Mouse (Mus musculus) hindbrain, embryonic 16.5 days (tissue): ENCODE results near the gene Prkaa2. TPM values are rescaled to one million over a fixed set of nuclear protein-coding genes. Genes with fewer than 3 reads are reported as not detected.

Experiments used
- ATAC-seq: fragments of 200-750 bp; cut with Nextera tagmentation; 2 replicates; pipeline ENCODE4 v1.8.0; 2017; ENCODE audit warnings: moderate TSS enrichment, moderate library complexity
- H3K27ac ChIP-seq: fragments of 300-500 bp; sonication (generic); 2 replicates; pipeline ENCODE4 v1.5.1; 2014; ENCODE audit warnings: low read depth, mild to moderate bottlenecking, control low read depth, low read length, moderate library complexity
- H3K27me3 ChIP-seq: fragments of 300-500 bp; sonication (generic); replicated peaks from 2 replicates; pipeline ENCODE4 v1.6.1; 2014; ENCODE audit warnings: low read length; ENCODE audit not compliant: control insufficient read depth, insufficient read depth
- H3K36me3 ChIP-seq: fragments of 300-500 bp; sonication (generic); 2 replicates; pipeline ENCODE4 v1.6.1; 2014; ENCODE audit warnings: mild to moderate bottlenecking, low read length, moderate library complexity, mixed read lengths; ENCODE audit not compliant: control insufficient read depth, insufficient read depth
- H3K4me1 ChIP-seq: fragments of 300-500 bp; sonication (generic); 2 replicates; pipeline ENCODE4 v1.6.1; 2014; ENCODE audit warnings: low read depth, low read length; ENCODE audit not compliant: control insufficient read depth, insufficient read depth
- H3K4me2 ChIP-seq: fragments of 300-500 bp; sonication (generic); 2 replicates; pipeline ENCODE4 v1.6.1; 2014; ENCODE audit warnings: mild to moderate bottlenecking, low read length, control low read depth, moderate library complexity
- H3K4me3 ChIP-seq: fragments of 300-500 bp; sonication (generic); 2 replicates; pipeline ENCODE4 v1.5.1; 2014; ENCODE audit warnings: mild to moderate bottlenecking, low read length, control low read depth, moderate library complexity
- H3K9ac ChIP-seq: fragments of 300-500 bp; sonication (generic); 2 replicates; pipeline ENCODE4 v1.6.1; 2014; ENCODE audit warnings: low read depth, mild to moderate bottlenecking, control low read depth, low read length, moderate library complexity
- H3K9me3 ChIP-seq: fragments of 300-500 bp; sonication (generic); 2 replicates; pipeline ENCODE4 v1.6.1; 2014; ENCODE audit warnings: mild to moderate bottlenecking, low read length, moderate library complexity; ENCODE audit not compliant: control insufficient read depth
- WGBS: fragments of 180-500 bp; shearing (Covaris S2); extraction: QIAGEN DNeasy Blood & Tissue Kit; methylation state at CpG from one replicate; pipeline ENCODE4 v1.1.7; 2014; 5-methylcytosine and 5-hydroxymethylcytosine counted together
- polyA plus RNA-seq: library from polyadenylated mRNA; unstranded; fragments of >200 nt; fragmentation: Nextera tagmentation; extraction: Ambion mirVana; gene quantifications from 2 replicates; pipeline ENCODE4 v1.2.1, GENCODE M21; 2015

Gene Prkaa2
- polyA plus RNA-seq, result 13.5 and 15.1 TPM in 2 replicates

- Histone ChIP-seq H3K9me3 (no peaks in the 10 kb centered on the region), H3K4me1 (peaks cover 13% of the 10 kb centered on the region), H3K9ac (peak within 1 kb of the TSS; percentile 94), H3K4me3 (peak within 1 kb of the TSS; percentile 89), H3K36me3 (no peaks in the 10 kb centered on the region), H3K27me3 (no peaks in the 10 kb centered on the region), H3K27ac (peak within 1 kb of the TSS; percentile 91), H3K4me2 (peak within 1 kb of the TSS; percentile 66)
- under 1% methylated on average over 76 of the region's 80 CpGs for WGBS
- peak; percentile 91 for ATAC-seq
Observed at GRCm38 (mm10) chr4:105109199-105109989, at the start of gene Prkaa2. Gene Prkaa2, minus strand, starts transcription at chr4:105109890.

- Histone ChIP-seq H3K4me2 (peak overlapping the region; percentile 94), H3K36me3 (no peaks in the 10 kb centered on the region), H3K27ac (peak overlapping the region; percentile 1; the same call in 1 of the 2 replicates), H3K4me3 (peak overlapping the region; percentile 83), H3K27me3 (no peaks in the 10 kb centered on the region), H3K4me1 (peaks cover 7% of the 10 kb centered on the region; the same call in 1 of the 2 replicates), H3K9ac (peak overlapping the region; percentile 86), H3K9me3 (no peaks in the 10 kb centered on the region)
- 17% methylated on average over 6 of the region's 6 CpGs for WGBS
- no peak for ATAC-seq
Observed at GRCm38 (mm10) chr4:105159531-105159870, 49.8 kb upstream of the Prkaa2 start.

GRCm38 (mm10) chr4:105158651-105159530 is 49.2 kb upstream of the Prkaa2 start:
- H3K4me3 ChIP-seq, result peak overlapping the region; percentile 83
- H3K9ac ChIP-seq, result peak overlapping the region; percentile 86
- H3K36me3 ChIP-seq, result no peaks in the 10 kb centered on the region
- WGBS, result under 1% methylated on average over 18 of the region's 18 CpGs
- H3K4me1 ChIP-seq, result peaks cover 7% of the 10 kb centered on the region; the same call in 1 of the 2 replicates
- H3K4me2 ChIP-seq, result peak overlapping the region; percentile 94
- ATAC-seq, result no peak
- no peaks in the 10 kb centered on the region for H3K9me3 ChIP-seq
- H3K27me3 ChIP-seq, result no peaks in the 10 kb centered on the region
- peak overlapping the region; percentile 91 for H3K27ac ChIP-seq

- no peaks in the 10 kb centered on the region for H3K36me3 ChIP-seq
- H3K4me2 ChIP-seq, result peak overlapping the region; percentile 94
- peaks cover 7% of the 10 kb centered on the region; the same call in 1 of the 2 replicates for H3K4me1 ChIP-seq
- WGBS, result 0% methylated on average over 26 of the region's 26 CpGs
- H3K4me3 ChIP-seq, result peak overlapping the region; percentile 83
- H3K27me3 ChIP-seq, result no peaks in the 10 kb centered on the region
- H3K27ac ChIP-seq, result peak overlapping the region; percentile 91
- peak; percentile 82 for ATAC-seq
- H3K9me3 ChIP-seq, result no peaks in the 10 kb centered on the region
- peak overlapping the region; percentile 86 for H3K9ac ChIP-seq
Observed at GRCm38 (mm10) chr4:105158169-105158555, 48.5 kb upstream of the Prkaa2 start.

GRCm38 (mm10) chr4:105157276-105158168 is 47.8 kb upstream of the Prkaa2 start, which contains the start of gene Plpp3:
Gene Plpp3, plus strand, starts transcription at chr4:105157347.
- H3K36me3 ChIP-seq, result no peaks in the 10 kb centered on the region
- H3K4me3 ChIP-seq, result peak within 1 kb of the TSS; percentile 83
- peak within 1 kb of the TSS; percentile 86 for H3K9ac ChIP-seq
- H3K4me2 ChIP-seq, result peak within 1 kb of the TSS; percentile 94
- ATAC-seq, result peak; percentile 87
- no peaks in the 10 kb centered on the region for H3K27me3 ChIP-seq
- no peaks in the 10 kb centered on the region for H3K9me3 ChIP-seq
- WGBS, result under 1% methylated on average over 65 of the region's 77 CpGs
- peaks cover 7% of the 10 kb centered on the region; the same call in 1 of the 2 replicates for H3K4me1 ChIP-seq
- peak within 1 kb of the TSS; percentile 91 for H3K27ac ChIP-seq

GRCm38 (mm10) chr4:105156955-105157275 is 47.2 kb upstream of the Prkaa2 start:
- Histone ChIP-seq H3K9me3 (no peaks in the 10 kb centered on the region), H3K27me3 (no peaks in the 10 kb centered on the region), H3K4me1 (peaks cover 7% of the 10 kb centered on the region; the same call in 1 of the 2 replicates), H3K9ac (peak overlapping the region; percentile 86), H3K36me3 (no peaks in the 10 kb centered on the region), H3K4me3 (peak overlapping the region; percentile 83), H3K27ac (peak overlapping the region; percentile 91), H3K4me2 (peak overlapping the region; percentile 94)
- no peak for ATAC-seq
- under 1% methylated on average over 4 of the region's 4 CpGs for WGBS

GRCm38 (mm10) chr4:105156281-105156680 is 46.6 kb upstream of the Prkaa2 start:
- H3K9ac ChIP-seq, result no peak overlapping the region
- no peak overlapping the region for H3K4me3 ChIP-seq
- no peak overlapping the region for H3K4me2 ChIP-seq
- no peaks in the 10 kb centered on the region for H3K27me3 ChIP-seq
- 72% methylated on average over 7 of the region's 7 CpGs for WGBS
- no peaks in the 10 kb centered on the region for H3K9me3 ChIP-seq
- H3K4me1 ChIP-seq, result peaks cover 7% of the 10 kb centered on the region; the same call in 1 of the 2 replicates
- H3K36me3 ChIP-seq, result no peaks in the 10 kb centered on the region
- H3K27ac ChIP-seq, result no peak overlapping the region
- ATAC-seq, result no peak

- Histone ChIP-seq H3K4me2 (no peak overlapping the region), H3K36me3 (no peaks in the 10 kb centered on the region), H3K4me1 (peaks cover under 1% of the 10 kb centered on the region; the same call in 1 of the 2 replicates), H3K9ac (no peak overlapping the region), H3K9me3 (no peaks in the 10 kb centered on the region), H3K27ac (no peak overlapping the region), H3K27me3 (no peaks in the 10 kb centered on the region), H3K4me3 (no peak overlapping the region)
- no peak for ATAC-seq
- 90% methylated on average over 3 of the region's 3 CpGs for WGBS
Observed at GRCm38 (mm10) chr4:105153227-105153626, 43.5 kb upstream of the Prkaa2 start.
